Mouse (Mus musculus) CH12.LX (cell line): ENCODE measurements around the gene Ccdc103.
A peak's percentile ranks its signal among the peaks of the same experiment; 100 is the strongest.

Experiments
- CHD2 ChIP-seq: IDR thresholded peaks from 2 replicates; pipeline ENCODE4 v1.6.1; 2011; ENCODE audit warnings: low read length, improper control_type of control experiment
- CTCF ChIP-seq, 2 experiments: IDR thresholded peaks in 1 of 2; conservative IDR thresholded peaks in 1 of 2; 2 replicates each; pipeline ENCODE4 v1.5.1; 2011 to 2012; ENCODE audit warnings: low read depth in 2 of 2, low read length in 2 of 2, improper control_type of control experiment in 1 of 2, inconsistent platforms in 1 of 2, mild to moderate bottlenecking in 1 of 2, moderate library complexity in 1 of 2
- MAX ChIP-seq: IDR thresholded peaks from 2 replicates; pipeline ENCODE4 v1.6.1; 2011; ENCODE audit warnings: low read length, improper control_type of control experiment
- MAZ ChIP-seq: IDR thresholded peaks from 2 replicates; pipeline ENCODE4 v1.6.1; 2012; ENCODE audit warnings: low read depth, mild to moderate bottlenecking, inconsistent platforms, low read length, improper control_type of control experiment, moderate library complexity
- MYC ChIP-seq: IDR thresholded peaks from 2 replicates; pipeline ENCODE4 v1.6.1; 2011; ENCODE audit warnings: low read depth, mild to moderate bottlenecking, improper control_type of control experiment, low read length
- NRF1 ChIP-seq: IDR thresholded peaks from 2 replicates; pipeline ENCODE4 v1.6.1; 2014; ENCODE audit warnings: low read depth, mild to moderate bottlenecking, inconsistent platforms, low read length, improper control_type of control experiment, moderate library complexity
- POLR2A ChIP-seq: IDR thresholded peaks from 2 replicates; pipeline ENCODE4 v1.6.1; 2011; ENCODE audit warnings: low read depth, mild to moderate bottlenecking, improper control_type of control experiment, low read length
- SMC3 ChIP-seq: IDR thresholded peaks from 2 replicates; pipeline ENCODE4 v1.6.1; 2011; ENCODE audit warnings: low read depth, low read length, improper control_type of control experiment
- ZNF384 ChIP-seq: IDR thresholded peaks from 2 replicates; pipeline ENCODE4 v1.6.1; 2012; ENCODE audit warnings: low read depth, low read length, improper control_type of control experiment, inconsistent platforms

DNA sequence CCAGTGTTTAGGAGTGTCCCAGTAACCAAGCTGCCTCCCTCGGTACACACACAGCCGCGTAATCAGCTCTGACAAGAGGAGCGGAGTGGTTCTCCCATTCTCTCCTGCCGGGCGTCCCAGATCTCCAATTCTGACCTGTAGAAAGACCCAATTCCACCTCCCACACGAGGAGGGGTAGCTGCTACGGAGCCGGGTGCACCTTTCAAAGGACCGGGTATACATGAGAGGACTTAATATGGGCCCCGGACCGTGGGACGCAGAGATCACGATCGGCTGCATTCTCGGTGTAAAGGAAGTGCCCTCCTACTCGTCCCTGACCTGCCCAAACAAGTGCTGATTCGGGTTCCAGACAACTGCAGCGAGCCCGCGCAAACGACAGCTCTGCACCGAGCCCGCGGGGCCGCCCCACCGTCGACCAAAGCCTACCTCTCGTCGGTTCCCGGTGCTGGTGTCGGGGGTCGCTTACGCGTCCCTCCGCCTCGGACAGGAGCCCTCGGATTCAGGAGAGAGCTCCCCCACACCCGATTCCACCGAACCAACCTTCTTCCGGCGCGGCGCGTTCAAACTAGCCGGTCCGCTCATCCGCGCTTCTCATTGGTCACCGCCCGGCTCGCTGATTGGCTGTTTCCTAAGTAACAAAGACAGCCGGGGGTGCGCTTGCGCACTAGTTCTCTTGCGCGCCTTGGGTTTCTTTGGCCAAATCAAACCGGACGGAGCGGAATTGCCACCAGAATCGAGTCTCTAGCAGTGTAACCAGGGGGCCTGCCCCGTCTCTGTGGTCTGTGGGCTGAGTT is 43.8 kb downstream of the Ccdc103 start, which contains the start of gene Kif18b:
- TF ChIP-seq POLR2A (peak; percentile 92), ZNF384 (no peak), MYC (no peak), CTCF (conservative IDR thresholded peaks at IDR 0.05 in 1 of 2, IDR thresholded peaks at IDR 0.05 in 1 of 2; ENCODE audit: low read depth in 2 of 2, low read length in 2 of 2) (no peak), MAX (peak; percentile 64; the same call in 1 of the 2 replicates), NRF1 (peak; percentile 95), CHD2 (peak; percentile 41; the same call in 1 of the 2 replicates), MAZ (peak; percentile 22; the same call in 1 of the 2 replicates), SMC3 (no peak)
